Mouse (Mus musculus) liver, embryonic 14.5 days (tissue): ENCODE data around the gene Prss8.

Experiments used
- CTCF ChIP-seq: IDR thresholded peaks from 2 replicates; pipeline ENCODE4 v1.5.1; 2016; ENCODE audit warnings: antibody characterized with exemption, low read depth, control low read depth
- EP300 ChIP-seq: IDR thresholded peaks from 2 replicates; pipeline ENCODE4 v1.6.1; 2016; ENCODE audit warnings: antibody characterized with exemption, low read depth

GRCm38 (mm10) chr7:127967922-127968828 lies 38.3 kb upstream of the Prss8 start:
- no peak for TF ChIP-seq EP300
- TF ChIP-seq CTCF: no peak
